Mouse (Mus musculus): ENCODE results near the gene Cabp2.
A peak's percentile ranks its signal among the peaks of the same experiment; 100 is the strongest.

Cabp2 gene

GRCm38 (mm10) chr19:4082219-4082965, 1.0 kb downstream of the Cabp2 start:
- DNase-seq (ENCODE audit: low spot score in 2 of 2): no peak

GRCm38 (mm10) chr19:4083316-4083715, 1.9 kb downstream of the Cabp2 start:
- DNase-seq (ENCODE audit: low spot score in 2 of 2): no peak

GRCm38 (mm10) chr19:4083826-4084225, 2.4 kb downstream of the Cabp2 start:
- DNase-seq (ENCODE audit: low spot score in 2 of 2): no peak

GRCm38 (mm10) chr19:4084984-4085383, 3.6 kb downstream of the Cabp2 start:
- no peak for DNase-seq (ENCODE audit: low spot score in 2 of 2)

GRCm38 (mm10) chr19:4086156-4086555, 4.8 kb downstream of the Cabp2 start:
- no peak for DNase-seq (ENCODE audit: low spot score in 2 of 2)

- no peak for DNase-seq (ENCODE audit: low spot score in 2 of 2)
These were observed 5.7 kb downstream of the Cabp2 start for GRCm38 (mm10) chr19:4087090-4087489.

- DNase-seq (ENCODE audit: low spot score in 2 of 2): no peak
These were observed 6.8 kb downstream of the Cabp2 start for GRCm38 (mm10) chr19:4088146-4088545.

- no peak for DNase-seq (ENCODE audit: low spot score in 2 of 2)
These were observed 7.8 kb downstream of the Cabp2 start for GRCm38 (mm10) chr19:4089128-4089527.

- DNase-seq (ENCODE audit: low spot score in 2 of 2): no peak
These were observed 9.1 kb downstream of the Cabp2 start for GRCm38 (mm10) chr19:4090446-4090845.

GRCm38 (mm10) chr19:4091383-4091782, 10.0 kb downstream of the Cabp2 start:
- no peak for DNase-seq (ENCODE audit: low spot score in 2 of 2)

- DNase-seq (ENCODE audit: low spot score in 2 of 2): no peak
These were observed 11.4 kb downstream of the Cabp2 start for GRCm38 (mm10) chr19:4092750-4093149.

- DNase-seq (ENCODE audit: low spot score in 2 of 2): no peak
These were observed 12.4 kb downstream of the Cabp2 start for GRCm38 (mm10) chr19:4093772-4094171.

- DNase-seq (ENCODE audit: low spot score in 2 of 2): no peak
These were observed 13.0 kb downstream of the Cabp2 start for GRCm38 (mm10) chr19:4094348-4094747.

- DNase-seq (ENCODE audit: low spot score in 2 of 2): no peak
These were observed 13.5 kb downstream of the Cabp2 start for GRCm38 (mm10) chr19:4094774-4095303.

GRCm38 (mm10) chr19:4095802-4096201, 14.4 kb downstream of the Cabp2 start:
- DNase-seq (ENCODE audit: low spot score in 2 of 2): no peak

- peak; percentile 100 for DNase-seq (ENCODE audit: low spot score in 2 of 2)
These were observed 15.5 kb downstream of the Cabp2 start, which contains the start of gene Cdk2ap2 for GRCm38 (mm10) chr19:4096642-4097440. Cdk2ap2 (plus strand) TSS chr19:4097182.

GRCm38 (mm10) chr19:4097441-4097825, 16.1 kb downstream of the Cabp2 start:
- DNase-seq (ENCODE audit: low spot score in 2 of 2): peak in 1 of 2 experiments; percentile 86

GRCm38 (mm10) chr19:4098426-4098825, 17.0 kb downstream of the Cabp2 start:
- DNase-seq (ENCODE audit: low spot score in 2 of 2): no peak

- peak; percentile 83 to 87 for DNase-seq (ENCODE audit: low spot score in 2 of 2)
These were observed 17.7 kb downstream of the Cabp2 start for GRCm38 (mm10) chr19:4099056-4099455.

- peak; percentile 73 to 75 for DNase-seq (ENCODE audit: low spot score in 2 of 2)
These were observed 18.7 kb downstream of the Cabp2 start, which contains the start of gene Pitpnm1 for GRCm38 (mm10) chr19:4099837-4100717. Pitpnm1 (plus strand) TSS chr19:4099998.

- DNase-seq (ENCODE audit: low spot score in 2 of 2): no peak
These were observed 19.4 kb downstream of the Cabp2 start for GRCm38 (mm10) chr19:4100718-4101261.
